Mouse (Mus musculus) retina, adult 2 months (tissue): ENCODE measurements around the gene Sorcs2.
A peak's percentile ranks its signal among the peaks of the same experiment; 100 is the strongest.

Experiments
- DNase-seq: peaks from one replicate; pipeline ENCODE4 v3.0.0-alpha.2; 2012; ENCODE audit warnings: low read depth, low spot score

The Sorcs2 gene

DNA sequence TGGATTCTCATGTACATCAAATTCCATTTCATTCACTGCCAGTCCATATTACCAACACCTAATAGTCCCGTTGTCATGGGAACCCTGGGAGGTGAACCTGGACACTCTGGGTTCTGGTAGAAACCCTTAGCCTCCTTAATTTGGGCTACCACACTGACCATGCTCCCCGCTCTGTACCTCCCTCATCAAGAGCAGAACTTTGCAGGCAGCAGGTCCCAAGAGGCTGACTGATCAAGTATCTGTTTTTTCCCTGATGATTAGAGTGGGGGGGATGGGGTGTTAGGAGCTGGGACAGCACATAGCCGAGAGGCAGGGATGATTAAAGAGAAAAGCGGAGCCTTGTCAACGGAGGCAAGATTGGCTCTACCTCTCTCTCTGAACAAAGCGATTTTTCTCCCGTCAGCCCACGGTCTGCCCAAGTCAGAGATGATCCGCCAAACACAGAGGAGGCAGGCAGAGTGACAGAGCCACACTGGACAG, 167.6 kb downstream of the Sorcs2 start:
- no peak for DNase-seq

GRCm38 (mm10) chr5:36228405-36229370, 169.3 kb downstream of the Sorcs2 start:
- peak; percentile 15 for DNase-seq

DNA sequence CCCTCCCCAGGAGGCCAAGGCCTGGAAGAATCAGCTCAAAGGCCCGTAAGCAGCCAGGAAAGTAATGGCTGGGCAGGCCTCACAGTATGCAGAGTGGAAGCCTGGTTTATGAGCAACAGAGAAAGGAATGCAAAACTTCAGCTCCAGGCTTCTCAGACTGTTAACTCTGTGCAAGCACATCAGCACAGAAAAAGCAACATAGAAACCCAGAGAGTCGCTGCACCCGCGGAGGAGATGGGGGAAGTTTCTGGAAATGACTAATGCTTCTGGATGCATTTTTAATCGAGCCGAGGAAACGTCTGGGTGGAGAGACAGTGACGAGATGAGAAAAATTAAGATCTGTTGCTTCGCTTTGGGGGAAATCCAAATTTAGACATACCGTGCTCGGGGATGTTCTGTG, 171.6 kb downstream of the Sorcs2 start:
- no peak for DNase-seq

DNA sequence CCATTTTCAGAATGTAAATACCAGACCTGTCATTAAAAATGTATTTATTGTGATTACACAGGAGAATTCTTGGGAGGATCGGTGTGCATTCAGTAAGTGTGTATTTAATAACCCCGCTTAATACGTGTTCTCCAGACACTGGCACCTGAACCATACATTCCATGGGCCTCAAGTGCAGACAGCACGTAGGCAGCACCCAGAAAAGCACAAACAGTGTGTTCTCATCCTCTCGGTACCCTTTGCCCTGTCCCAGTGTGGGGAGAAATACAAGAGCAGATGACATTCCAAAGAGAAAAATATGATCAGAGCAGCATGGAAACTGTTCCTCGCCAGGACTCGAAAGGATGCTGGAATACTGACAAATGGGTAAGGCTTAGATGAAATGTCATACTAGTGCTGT, 172.1 kb downstream of the Sorcs2 start:
- no peak for DNase-seq

DNA sequence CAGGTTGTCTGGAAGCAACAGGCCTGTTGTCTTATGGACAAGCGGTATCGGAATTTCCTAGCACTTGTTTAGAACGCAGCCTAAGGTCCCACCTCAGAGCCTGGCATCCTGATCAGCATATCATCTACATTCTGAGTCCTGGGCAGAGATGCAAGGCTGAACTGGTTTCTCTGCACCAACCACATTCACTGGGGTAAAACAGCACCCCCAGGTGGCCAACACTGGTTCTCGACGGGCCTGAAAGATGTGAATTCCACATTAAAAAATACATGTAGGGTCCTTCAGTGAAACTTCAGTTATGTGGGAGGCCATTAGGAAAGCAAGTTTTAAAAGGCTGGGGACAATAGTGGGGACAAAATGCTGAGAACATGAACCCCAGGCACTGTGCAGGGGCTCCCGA, 174.2 kb downstream of the Sorcs2 start:
- DNase-seq = no peak

- no peak for DNase-seq
These were observed 177.3 kb downstream of the Sorcs2 start for GRCm38 (mm10) chr5:36220626-36221025.

DNA sequence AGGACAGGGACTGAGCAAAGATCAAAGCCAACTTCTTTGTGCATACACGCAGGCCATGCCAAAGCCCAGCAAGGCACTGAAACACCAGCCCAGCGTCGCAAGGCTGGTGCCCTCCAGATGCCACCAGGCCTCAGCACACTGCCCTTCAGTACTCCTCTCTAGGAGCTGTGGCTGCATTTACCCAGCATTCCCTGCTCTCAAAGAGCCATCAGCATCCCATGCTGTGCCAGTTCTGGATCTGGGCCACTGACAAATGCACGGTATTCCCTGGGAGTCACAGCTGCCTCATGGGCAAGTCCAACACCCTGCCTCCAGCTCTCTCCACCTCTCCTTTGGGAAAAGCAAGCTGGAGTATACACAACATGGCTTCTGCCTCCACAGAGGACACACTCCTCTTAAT, 177.8 kb downstream of the Sorcs2 start:
- no peak for DNase-seq

GRCm38 (mm10) chr5:36213310-36213709, 184.6 kb downstream of the Sorcs2 start:
- DNase-seq = no peak

DNA sequence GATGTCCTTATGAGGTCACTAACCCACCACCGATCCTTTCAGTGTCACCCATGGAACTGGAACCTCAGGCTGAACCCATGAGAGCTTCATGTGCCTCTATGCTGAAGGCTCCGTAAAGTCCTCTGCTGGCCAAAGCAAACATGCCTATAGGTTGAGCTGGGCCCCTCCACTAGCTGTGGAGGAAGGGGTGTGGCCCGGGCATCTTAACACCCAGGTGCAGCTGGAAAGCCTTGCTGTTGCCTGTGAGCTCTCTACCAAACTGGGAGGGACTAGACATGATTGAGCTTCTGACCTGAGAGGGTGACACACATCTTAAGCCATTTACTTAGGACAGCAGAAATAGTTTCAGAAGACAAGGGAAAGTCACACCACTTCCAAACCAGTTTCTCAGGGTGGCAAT, 189.1 kb downstream of the Sorcs2 start:
- no peak for DNase-seq

DNA sequence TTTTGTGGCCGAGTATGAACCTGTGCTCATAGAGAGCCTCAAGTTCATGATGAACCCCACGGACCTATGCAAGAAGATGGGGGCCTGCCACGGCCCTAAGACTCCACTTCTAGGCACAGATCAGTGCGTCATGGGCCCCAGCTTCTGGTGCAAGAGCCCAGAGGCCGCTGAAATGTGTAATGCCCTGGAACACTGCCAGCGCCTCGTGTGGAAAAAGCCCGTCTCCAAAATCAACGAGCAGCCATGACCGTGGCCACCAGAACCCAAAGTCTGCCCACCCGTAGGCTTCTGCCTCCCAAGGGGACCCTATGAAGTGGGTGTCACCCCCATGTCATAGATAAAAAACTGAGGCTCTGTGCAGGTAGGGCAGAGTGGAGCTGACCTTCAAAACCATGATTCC, 192.5 kb downstream of the Sorcs2 start:
- no peak for DNase-seq

DNA sequence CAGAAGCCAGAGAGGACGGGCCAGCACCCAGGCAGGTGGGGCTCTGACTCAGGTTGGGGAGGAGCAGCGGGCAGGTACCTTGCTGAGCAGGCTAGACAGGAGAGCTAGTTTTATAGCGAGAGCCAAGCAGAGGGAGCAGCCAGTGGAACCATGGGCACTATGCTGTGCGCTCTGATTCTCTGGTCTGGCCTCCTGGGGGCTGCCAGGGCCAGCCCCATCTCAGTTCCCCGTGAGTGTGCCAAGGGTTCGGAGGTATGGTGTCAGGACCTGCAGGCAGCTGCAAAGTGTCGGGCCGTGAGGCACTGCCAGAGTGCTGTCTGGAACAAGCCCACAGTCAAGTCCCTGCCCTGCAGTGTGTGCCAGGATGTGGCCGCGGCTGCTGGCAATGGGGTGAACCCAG, 194.0 kb downstream of the Sorcs2 start, which contains the start of gene Psapl1:
Psapl1 (plus strand) TSS at position 106 of the 400 bp plus-strand sequence.
- DNase-seq = no peak

GRCm38 (mm10) chr5:36203421-36203820, 194.5 kb downstream of the Sorcs2 start:
- no peak for DNase-seq

DNA sequence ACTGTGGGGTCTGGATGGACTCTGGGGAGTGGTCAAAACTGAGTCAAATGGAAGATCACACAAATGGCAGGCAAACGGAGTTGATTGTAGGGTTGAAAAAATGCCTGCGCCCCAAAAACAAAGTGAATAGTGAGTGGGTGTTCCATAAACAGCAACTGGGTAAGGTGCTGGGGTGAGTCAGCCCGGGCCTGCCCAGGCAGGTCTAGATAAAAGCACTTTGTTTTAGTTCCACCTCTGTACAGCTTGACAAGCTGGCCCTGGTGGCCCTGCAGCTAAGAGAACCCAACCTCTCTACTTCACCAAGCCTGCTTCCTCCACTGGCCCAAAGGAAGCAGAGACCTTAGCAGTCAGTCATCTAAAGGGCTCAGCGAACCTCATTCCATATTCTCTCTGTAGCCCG, 195.2 kb downstream of the Sorcs2 start:
- DNase-seq = no peak

GRCm38 (mm10) chr5:36199519-36199918, 198.4 kb downstream of the Sorcs2 start:
- DNase-seq = no peak

DNA sequence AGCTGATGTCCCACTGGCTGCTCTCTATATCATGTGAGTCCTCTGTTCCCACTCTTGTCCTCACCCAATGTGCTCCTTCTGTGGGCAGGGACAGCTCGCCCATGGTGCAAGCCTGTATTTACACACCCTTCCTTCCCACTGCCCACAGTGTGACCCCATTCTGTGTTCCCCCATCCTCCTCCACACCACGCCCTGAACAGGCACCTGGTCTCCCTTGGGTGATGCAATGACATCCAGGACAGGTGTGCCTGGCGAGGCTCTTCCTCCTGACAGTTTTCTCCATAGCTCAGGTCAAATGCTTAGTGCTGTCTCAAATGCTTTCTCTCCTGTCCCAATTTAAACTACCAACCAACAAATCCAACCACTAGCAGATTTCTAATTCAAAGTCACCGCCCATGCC, 202.5 kb downstream of the Sorcs2 start:
- no peak for DNase-seq

- no peak for DNase-seq
These were observed 203.3 kb downstream of the Sorcs2 start for GRCm38 (mm10) chr5:36194631-36195030.

- DNase-seq = no peak
These were observed 205.3 kb downstream of the Sorcs2 start for GRCm38 (mm10) chr5:36192677-36193076.

- DNase-seq = no peak
These were observed 206.1 kb downstream of the Sorcs2 start for GRCm38 (mm10) chr5:36191876-36192275.

DNA sequence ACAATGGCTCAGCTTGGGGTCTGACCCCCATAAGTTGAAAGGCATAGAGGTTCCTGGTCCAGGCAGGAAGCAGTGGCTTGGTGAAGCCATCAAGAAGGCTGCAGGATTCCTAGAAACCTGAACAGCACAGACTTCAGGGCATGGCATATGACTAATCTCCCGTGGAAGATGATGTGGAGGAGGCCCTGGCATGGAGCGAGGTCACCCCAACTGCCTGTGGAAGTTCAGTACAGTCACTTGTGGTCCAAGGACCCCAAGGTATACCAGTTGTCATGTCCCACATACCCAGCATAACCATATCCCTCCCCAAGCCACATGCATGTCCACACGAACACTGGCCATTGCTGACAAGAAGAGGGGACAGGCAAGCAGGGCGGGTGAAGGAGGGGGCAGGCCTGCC, 206.7 kb downstream of the Sorcs2 start:
- DNase-seq = no peak

GRCm38 (mm10) chr5:36188310-36188709, 209.6 kb downstream of the Sorcs2 start:
- no peak for DNase-seq

- no peak for DNase-seq
These were observed 211.5 kb downstream of the Sorcs2 start for GRCm38 (mm10) chr5:36186294-36187053.

GRCm38 (mm10) chr5:36182326-36182725, 215.6 kb downstream of the Sorcs2 start:
- no peak for DNase-seq
